Mouse (Mus musculus) erythroblast, adult 5-6 weeks (primary cell): Measurements from ENCODE around the gene Pet117. TPM values are rescaled to one million over a fixed set of nuclear protein-coding genes. Genes with fewer than 3 reads are reported as not detected.
"Not testable (repeated sequence)": the region's sequence is repeated elsewhere in the genome, so short reads cannot be mapped to it uniquely, and the experiment has no call there.

Experiments
- ATAC-seq: replicated peaks from 2 replicates; pipeline ENCODE4 v1.8.0; 2016; ENCODE audit warnings: moderate number of reproducible peaks, mild to moderate bottlenecking, moderate TSS enrichment, inconsistent platforms; ENCODE audit not compliant: poor library complexity, low FRiP score, severe bottlenecking
- total RNA-seq, 2 experiments: library from RNA; stranded (forward) in 1 of 2; stranded (reverse) in 1 of 2; fragments of 150-400 nt in 1 of 2; fragments of 200-764, 138-1000 nt in 1 of 2; gene quantifications; 2 replicates each; pipeline versions ENCODE4 v1.2.3 to v1.2.4; 2015 to 2017; ENCODE audit warnings: low replicate concordance in 2 of 2

Gene Pet117
- total RNA-seq (2015; ENCODE audit: low replicate concordance) = not detected in 2 replicates
- total RNA-seq (2017; ENCODE audit: low replicate concordance) = 5.4 TPM in 1 of 2 replicates, not detected in the other

GRCm38 (mm10) chr2:144368400-144369019, at the start of gene Pet117, which contains the start of gene Kat14:
Gene Pet117, plus strand, starts transcription at chr2:144368996.
Gene Kat14, plus strand, starts transcription at chr2:144368983.
- peak; percentile 98 for ATAC-seq

- ATAC-seq = no peak
Measured at GRCm38 (mm10) chr2:144324218-144324617, 44.6 kb upstream of the Pet117 start.

- no peak for ATAC-seq
Measured at GRCm38 (mm10) chr2:144329451-144329850, 39.3 kb upstream of the Pet117 start.

GRCm38 (mm10) chr2:144329937-144330336, 38.9 kb upstream of the Pet117 start:
- ATAC-seq = no peak

GRCm38 (mm10) chr2:144330352-144330959, 38.3 kb upstream of the Pet117 start:
- no peak for ATAC-seq

GRCm38 (mm10) chr2:144330960-144331371, 37.8 kb upstream of the Pet117 start:
- ATAC-seq = no peak

- ATAC-seq = no peak
Measured at GRCm38 (mm10) chr2:144331401-144332302, 37.1 kb upstream of the Pet117 start, which contains the start of gene Ovol2. Gene Ovol2, minus strand, starts transcription at chr2:144332146.

GRCm38 (mm10) chr2:144332486-144332885, 36.3 kb upstream of the Pet117 start:
- ATAC-seq = no peak

GRCm38 (mm10) chr2:144333138-144333842, 35.5 kb upstream of the Pet117 start:
- no peak for ATAC-seq

GRCm38 (mm10) chr2:144337230-144337629, 31.6 kb upstream of the Pet117 start:
- no peak for ATAC-seq

- ATAC-seq = no peak
Measured at GRCm38 (mm10) chr2:144337701-144338100, 31.1 kb upstream of the Pet117 start.

- not testable (repeated sequence) for ATAC-seq
Measured at GRCm38 (mm10) chr2:144338149-144338548, 30.6 kb upstream of the Pet117 start.

GRCm38 (mm10) chr2:144343158-144343557, 25.6 kb upstream of the Pet117 start:
- no peak for ATAC-seq

GRCm38 (mm10) chr2:144348525-144348924, 20.3 kb upstream of the Pet117 start:
- ATAC-seq = no peak

GRCm38 (mm10) chr2:144352843-144353242, 16.0 kb upstream of the Pet117 start:
- no peak for ATAC-seq

- ATAC-seq = peak; percentile 82
Measured at GRCm38 (mm10) chr2:144369020-144369421, 225 bp downstream of the Pet117 start.

- peak; percentile 32; the same call in 1 of the 2 replicates for ATAC-seq
Measured at GRCm38 (mm10) chr2:144369511-144369910, 715 bp downstream of the Pet117 start.

GRCm38 (mm10) chr2:144371566-144371965, 2.8 kb downstream of the Pet117 start:
- ATAC-seq = no peak

- no peak for ATAC-seq
Measured at GRCm38 (mm10) chr2:144373063-144373462, 4.3 kb downstream of the Pet117 start.
